12 mouse cellular contexts compared by ENCODE assay signal in the genomic region with DNA sequence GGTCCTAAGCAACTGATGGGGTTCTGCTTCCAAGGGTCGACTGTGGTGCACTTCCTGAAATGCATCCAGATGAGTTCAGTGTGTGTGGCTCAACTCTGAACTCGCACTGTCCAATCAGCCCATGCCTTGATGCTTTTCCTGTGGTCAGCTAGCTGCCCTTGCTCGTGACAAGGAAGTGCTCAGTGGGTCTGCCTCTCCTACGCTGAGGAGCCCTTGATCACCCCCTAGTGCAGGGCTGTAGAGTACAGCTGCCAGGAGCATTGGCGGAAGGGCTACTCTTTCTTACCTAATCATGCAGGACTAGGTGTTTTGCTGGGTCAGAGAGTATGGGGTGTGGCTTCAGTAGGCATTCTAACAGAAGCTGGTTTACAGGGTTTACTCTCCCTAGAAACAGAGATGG. TPM values are rescaled to one million over a fixed set of nuclear protein-coding genes. Genes with fewer than 3 reads are reported as not detected.
DNase-seq lines count a peak whose midpoint lies in the region; ATAC-seq and TF ChIP-seq lines count a peak whose summit lies in the region.
"Had no signal": no experiment of that assay in that cellular context is flagged by ENCODE, and none has a peak within 500 bp of the region (broad histone marks: within the 10 kb centered on the region; RNA-seq: fewer than 3 reads in every experiment).

No protein-coding gene starts in this region.

- TF ChIP-seq CTCF in lung, adult 2 months (IDR thresholded peaks at IDR 0.05; ENCODE audit: insufficient read depth, low read length) = 0 out of 2 replicates have a peak, but pooled peaks have one; percentile 22

- WGBS in lung, adult 2 months = 32% methylated on average over 5 of the region's 5 CpGs

- peak; percentile 4 for DNase-seq in retina, postnatal 1 day
- no peak for DNase-seq in retina, embryonic 14.5 days (ENCODE audit: low spot score)
- DNase-seq in lung, adult 2 months = peak; percentile 23
- peak; percentile 22 for DNase-seq in splenic B cell, adult 2 months (ENCODE audit: low read depth, low spot score)
- no peak for DNase-seq in adrenal gland, adult 8-10 months
- DNase-seq: adrenal gland, adult 2 months had no signal

- no peaks in the 10 kb centered on the region for H3K4me1 ChIP-seq in lung, adult 2 months (ENCODE audit: control insufficient read depth, insufficient read depth, low read length)
- H3K4me1 ChIP-seq: midbrain, embryonic 13.5 days had no signal

- no peak for TF ChIP-seq POLR2A in lung, adult 2 months (IDR thresholded peaks at IDR 0.05; ENCODE audit: borderline replicate concordance, extremely low read depth, low read depth, low read length)

- H3K36me3 ChIP-seq in splenic B cell, adult 2 months (ENCODE audit: control insufficient read depth, insufficient read depth, low read length, poor library complexity, severe bottlenecking) = no peaks in the 10 kb centered on the region

- H3K27me3 ChIP-seq in splenic B cell, adult 2 months (ENCODE audit: control insufficient read depth, insufficient read depth, low read length, poor library complexity, severe bottlenecking) = no peaks in the 10 kb centered on the region
- H3K27me3 ChIP-seq: midbrain, embryonic 13.5 days had no signal

- H3K4me3 ChIP-seq in lung, adult 2 months (replicated peaks; ENCODE audit: extremely low read depth, low read depth, low read length) = no peak overlapping the region
- H3K4me3 ChIP-seq: midbrain, embryonic 13.5 days had no signal

- ATAC-seq in hematopoietic stem cell, adult 5-6 weeks (replicated peaks in 1 of 2; ENCODE audit: insufficient read depth in 1 of 2, low FRiP score in 2 of 2, low TSS enrichment in 1 of 2, low read depth in 1 of 2, poor library complexity in 2 of 2, severe bottlenecking in 2 of 2) = peak; percentile 56 to 90; a peak in 3 of 4 replicates
- no peak for ATAC-seq in cerebellum, adult (ENCODE audit: insufficient number of reproducible peaks, low FRiP score, low TSS enrichment)
- ATAC-seq: hindbrain, postnatal 0 days; midbrain, embryonic 13.5 days had no signal

RNA-seq across cellular contexts. Expression of gene Stkld1, which starts 7.7 kb away (rescaled TPM):
- total RNA-seq in hematopoietic stem cell, adult 5-6 weeks (2017) = not detected in 2 replicates
- polyA plus RNA-seq in lung, adult 2 months (2012; rRNA removed) = 0.17 and 0.31 TPM in 2 replicates
- total RNA-seq in adrenal gland, adult 8-10 months (2022) = under 1 TPM in 2 of 4 experiments, not detected in 2; 0.75 to 0.77 TPM
- total RNA-seq: ES-E14; hindbrain, postnatal 0 days; left cerebral cortex, adult 18-20 months had no signal

RNA-seq across cellular contexts. Expression of gene Surf4, which starts 7.8 kb away (rescaled TPM):
- total RNA-seq in hematopoietic stem cell, adult 5-6 weeks (2017) = 54.8 and 64.1 TPM in 2 replicates
- polyA plus RNA-seq in lung, adult 2 months (2012; rRNA removed) = 214 and 250 TPM in 2 replicates
- 100 to 1,000 TPM; 161 to 218 (median 182) TPM for total RNA-seq in adrenal gland, adult 8-10 months (2022)

RNA-seq across cellular contexts. Expression of gene Rexo4, which starts 22.6 kb away (rescaled TPM):
- total RNA-seq in hematopoietic stem cell, adult 5-6 weeks (2017) = 93.1 and 120 TPM in 2 replicates
- polyA plus RNA-seq in lung, adult 2 months (2012; rRNA removed) = 16.2 and 20.7 TPM in 2 replicates
- 10 to 100 TPM; 28.5 to 44.6 (median 37.5) TPM for total RNA-seq in adrenal gland, adult 8-10 months (2022)

RNA-seq across cellular contexts. Expression of gene Surf1, which starts 25.2 kb away (rescaled TPM):
- 60.8 and 67.5 TPM in 2 replicates for total RNA-seq in hematopoietic stem cell, adult 5-6 weeks (2017)
- polyA plus RNA-seq in lung, adult 2 months (2012; rRNA removed) = 65.5 and 68.0 TPM in 2 replicates
- total RNA-seq in adrenal gland, adult 8-10 months (2022) = 100 to 1,000 TPM; 128 to 137 (median 135) TPM

RNA-seq across cellular contexts. Expression of gene Surf2, which starts 25.4 kb away (rescaled TPM):
- total RNA-seq in hematopoietic stem cell, adult 5-6 weeks (2017) = 83.3 and 94.2 TPM in 2 replicates
- 18.0 and 21.0 TPM in 2 replicates for polyA plus RNA-seq in lung, adult 2 months (2012; rRNA removed)
- total RNA-seq in adrenal gland, adult 8-10 months (2022) = 10 to 100 TPM; 43.1 to 55.8 (median 52.2) TPM

Comparison
In these comparisons a context has a peak if more than half of its experiments do, and no peak if none do; other contexts are left out.
1. DNase-seq: peak in retina, postnatal 1 day (single experiment), lung, adult 2 months (single experiment) and splenic B cell, adult 2 months (single experiment); none in retina, embryonic 14.5 days (single experiment) and adrenal gland, adult 8-10 months (single experiment).